Mouse (Mus musculus): ENCODE measurements at regions not wholly inside any gene's neighbourhood (a gene's known extent, or its start where the extent isn't known, plus 50 kb on each side); places are given as distances from the start of the nearest gene placed in this dataset.

GRCm38 (mm10) chr9:46562301-46562700 lies 242.5 kb upstream of the 4931429L15Rik start:
- H3K27ac ChIP-seq (ENCODE audit: control insufficient read depth, insufficient read depth, low read depth, low read length), result no peak overlapping the region
- TF ChIP-seq POLR2A (IDR thresholded peaks at IDR 0.05; ENCODE audit: control insufficient read depth, low read depth, low read length), result no peak
- no peak for TF ChIP-seq CTCF (IDR thresholded peaks at IDR 0.05; ENCODE audit: control insufficient read depth, insufficient read depth, insufficient replicate concordance, low read depth, low read length)
- H3K4me3 ChIP-seq (ENCODE audit: control insufficient read depth, low read depth, low read length), result no peak overlapping the region
- H3K27me3 ChIP-seq (ENCODE audit: control insufficient read depth, insufficient read depth, low read length), result no peaks in the 10 kb centered on the region
- no peaks in the 10 kb centered on the region for H3K4me1 ChIP-seq (ENCODE audit: control insufficient read depth, insufficient read depth, low read length)
- H3K36me3 ChIP-seq (ENCODE audit: control insufficient read depth, insufficient read depth, low read length), result no peaks in the 10 kb centered on the region

DNA sequence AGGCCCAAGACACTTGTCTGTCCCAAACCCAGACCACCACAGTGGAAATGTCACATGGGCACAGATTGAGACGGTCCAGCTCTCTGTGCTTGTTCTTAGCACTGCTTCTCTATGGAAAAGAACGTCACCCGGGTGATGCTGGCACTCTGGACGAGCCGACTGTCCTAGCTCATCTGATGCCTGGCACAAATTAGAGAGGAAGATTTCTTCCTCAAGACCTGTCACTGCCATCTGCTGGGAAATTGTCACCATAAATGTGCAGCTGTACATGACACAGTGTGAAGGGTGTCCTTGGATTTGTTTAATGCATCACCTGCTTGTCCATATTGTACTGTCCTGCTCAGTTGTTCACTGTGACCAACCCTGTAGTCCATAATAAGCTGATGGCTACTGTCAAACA lies 238.7 kb upstream of the 4931429L15Rik start:
- Histone ChIP-seq H3K27me3 (ENCODE audit: control insufficient read depth, insufficient read depth, low read length) (no peaks in the 10 kb centered on the region), H3K27ac (ENCODE audit: control insufficient read depth, insufficient read depth, low read depth, low read length) (no peak overlapping the region), H3K36me3 (ENCODE audit: control insufficient read depth, insufficient read depth, low read length) (no peaks in the 10 kb centered on the region), H3K4me3 (ENCODE audit: control insufficient read depth, low read depth, low read length) (no peak overlapping the region), H3K4me1 (ENCODE audit: control insufficient read depth, insufficient read depth, low read length) (no peaks in the 10 kb centered on the region)
- no peak for TF ChIP-seq CTCF (IDR thresholded peaks at IDR 0.05; ENCODE audit: control insufficient read depth, insufficient read depth, insufficient replicate concordance, low read depth, low read length)
- TF ChIP-seq POLR2A (IDR thresholded peaks at IDR 0.05; ENCODE audit: control insufficient read depth, low read depth, low read length), result no peak

DNA sequence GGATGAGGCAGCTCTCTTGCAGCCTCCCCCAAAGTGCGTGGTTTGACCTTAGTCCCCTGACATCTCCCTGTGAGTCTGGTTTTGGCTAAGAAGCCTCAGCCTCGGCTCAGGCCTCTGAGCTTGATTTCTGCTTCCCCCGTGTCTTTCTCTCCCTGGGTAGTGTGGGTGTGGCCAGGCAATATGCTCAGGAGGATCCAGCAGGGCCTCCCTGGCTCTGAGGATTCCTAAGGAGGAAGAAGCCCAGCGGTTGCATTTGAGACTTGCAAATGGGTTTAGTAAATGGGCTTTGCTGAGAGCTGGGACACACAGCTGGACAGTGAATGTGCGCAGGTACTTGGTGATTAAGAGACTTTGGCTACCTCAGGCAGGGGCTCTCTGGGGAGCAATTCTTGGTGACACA lies 238.0 kb upstream of the 4931429L15Rik start:
- H3K27me3 ChIP-seq (ENCODE audit: control insufficient read depth, insufficient read depth, low read length), result no peaks in the 10 kb centered on the region
- no peaks in the 10 kb centered on the region for H3K36me3 ChIP-seq (ENCODE audit: control insufficient read depth, insufficient read depth, low read length)
- no peak overlapping the region for H3K27ac ChIP-seq (ENCODE audit: control insufficient read depth, insufficient read depth, low read depth, low read length)
- no peaks in the 10 kb centered on the region for H3K4me1 ChIP-seq (ENCODE audit: control insufficient read depth, insufficient read depth, low read length)
- H3K4me3 ChIP-seq (ENCODE audit: control insufficient read depth, low read depth, low read length), result no peak overlapping the region
- no peak for TF ChIP-seq POLR2A (IDR thresholded peaks at IDR 0.05; ENCODE audit: control insufficient read depth, low read depth, low read length)
- no peak for TF ChIP-seq CTCF (IDR thresholded peaks at IDR 0.05; ENCODE audit: control insufficient read depth, insufficient read depth, insufficient replicate concordance, low read depth, low read length)

GRCm38 (mm10) chr9:46555156-46555555 lies 235.4 kb upstream of the 4931429L15Rik start:
- Histone ChIP-seq H3K36me3 (ENCODE audit: control insufficient read depth, insufficient read depth, low read length) (no peaks in the 10 kb centered on the region), H3K27ac (ENCODE audit: control insufficient read depth, insufficient read depth, low read depth, low read length) (no peak overlapping the region), H3K27me3 (ENCODE audit: control insufficient read depth, insufficient read depth, low read length) (no peaks in the 10 kb centered on the region), H3K4me1 (ENCODE audit: control insufficient read depth, insufficient read depth, low read length) (no peaks in the 10 kb centered on the region), H3K4me3 (ENCODE audit: control insufficient read depth, low read depth, low read length) (no peak overlapping the region)
- no peak for TF ChIP-seq CTCF (IDR thresholded peaks at IDR 0.05; ENCODE audit: control insufficient read depth, insufficient read depth, insufficient replicate concordance, low read depth, low read length)
- no peak for TF ChIP-seq POLR2A (IDR thresholded peaks at IDR 0.05; ENCODE audit: control insufficient read depth, low read depth, low read length)

- H3K27ac ChIP-seq (ENCODE audit: control insufficient read depth, insufficient read depth, low read depth, low read length), result no peak overlapping the region
- no peaks in the 10 kb centered on the region for H3K27me3 ChIP-seq (ENCODE audit: control insufficient read depth, insufficient read depth, low read length)
Observed at GRCm38 (mm10) chr9:46554586-46555152, 234.9 kb upstream of the 4931429L15Rik start.

GRCm38 (mm10) chr9:46549416-46549815 lies 229.6 kb upstream of the 4931429L15Rik start:
- TF ChIP-seq POLR2A (IDR thresholded peaks at IDR 0.05; ENCODE audit: control insufficient read depth, low read depth, low read length) (no peak), CTCF (IDR thresholded peaks at IDR 0.05; ENCODE audit: control insufficient read depth, insufficient read depth, insufficient replicate concordance, low read depth, low read length) (no peak)
- H3K27ac ChIP-seq (ENCODE audit: control insufficient read depth, insufficient read depth, low read depth, low read length), result no peak overlapping the region
- H3K4me3 ChIP-seq (ENCODE audit: control insufficient read depth, low read depth, low read length), result no peak overlapping the region
- H3K27me3 ChIP-seq (ENCODE audit: control insufficient read depth, insufficient read depth, low read length), result no peaks in the 10 kb centered on the region
- no peaks in the 10 kb centered on the region for H3K36me3 ChIP-seq (ENCODE audit: control insufficient read depth, insufficient read depth, low read length)
- no peaks in the 10 kb centered on the region for H3K4me1 ChIP-seq (ENCODE audit: control insufficient read depth, insufficient read depth, low read length)

More at GRCm38 (mm10) chr9:46554586-46555152, 234.9 kb upstream of the 4931429L15Rik start:
- H3K4me3 ChIP-seq (ENCODE audit: control insufficient read depth, low read depth, low read length), result no peak overlapping the region
- TF ChIP-seq POLR2A (IDR thresholded peaks at IDR 0.05; ENCODE audit: control insufficient read depth, low read depth, low read length) (no peak), CTCF (IDR thresholded peaks at IDR 0.05; ENCODE audit: control insufficient read depth, insufficient read depth, insufficient replicate concordance, low read depth, low read length) (no peak)
- H3K36me3 ChIP-seq (ENCODE audit: control insufficient read depth, insufficient read depth, low read length), result no peaks in the 10 kb centered on the region
- no peaks in the 10 kb centered on the region for H3K4me1 ChIP-seq (ENCODE audit: control insufficient read depth, insufficient read depth, low read length)

- H3K4me1 ChIP-seq (ENCODE audit: control insufficient read depth, insufficient read depth, low read length), result peaks cover 5% of the 10 kb centered on the region; the same call in 1 of the 2 replicates
- H3K4me3 ChIP-seq (ENCODE audit: control insufficient read depth, low read depth, low read length), result no peak overlapping the region
- H3K36me3 ChIP-seq (ENCODE audit: control insufficient read depth, insufficient read depth, low read length), result no peaks in the 10 kb centered on the region
- H3K27me3 ChIP-seq (ENCODE audit: control insufficient read depth, insufficient read depth, low read length), result no peaks in the 10 kb centered on the region
- no peak for TF ChIP-seq POLR2A (IDR thresholded peaks at IDR 0.05; ENCODE audit: control insufficient read depth, low read depth, low read length)
- TF ChIP-seq CTCF (IDR thresholded peaks at IDR 0.05; ENCODE audit: control insufficient read depth, insufficient read depth, insufficient replicate concordance, low read depth, low read length), result no peak
- no peak overlapping the region for H3K27ac ChIP-seq (ENCODE audit: control insufficient read depth, insufficient read depth, low read depth, low read length)
Observed at GRCm38 (mm10) chr9:46544326-46544725, 224.5 kb upstream of the 4931429L15Rik start.

All from testis, adult 2 months (tissue).